Mouse (Mus musculus) frontal cortex, postnatal 10 days (tissue): ENCODE data around the gene Trex1.

Source experiments
- DNase-seq, 2 experiments: peaks; one replicate each; pipeline ENCODE4 v3.0.0; 2022; ENCODE audit warnings: low spot score in 2 of 2, mixed read lengths in 1 of 2

Gene Trex1

GRCm38 (mm10) chr9:109087987-109088386 lies 28.5 kb upstream of the Trex1 start:
- no peak for DNase-seq

- no peak for DNase-seq
Measured at GRCm38 (mm10) chr9:109084922-109085321, 25.4 kb upstream of the Trex1 start.

GRCm38 (mm10) chr9:109082124-109082800 lies 22.7 kb upstream of the Trex1 start, which contains the start of the genes Ccdc51 and Tma7:
Ccdc51 (plus strand) TSS chr9:109082493.
Tma7 (minus strand) TSS chr9:109082587.
- peak; percentile 86 to 89 for DNase-seq

GRCm38 (mm10) chr9:109081749-109082123 lies 22.2 kb upstream of the Trex1 start:
- DNase-seq = no peak

DNA sequence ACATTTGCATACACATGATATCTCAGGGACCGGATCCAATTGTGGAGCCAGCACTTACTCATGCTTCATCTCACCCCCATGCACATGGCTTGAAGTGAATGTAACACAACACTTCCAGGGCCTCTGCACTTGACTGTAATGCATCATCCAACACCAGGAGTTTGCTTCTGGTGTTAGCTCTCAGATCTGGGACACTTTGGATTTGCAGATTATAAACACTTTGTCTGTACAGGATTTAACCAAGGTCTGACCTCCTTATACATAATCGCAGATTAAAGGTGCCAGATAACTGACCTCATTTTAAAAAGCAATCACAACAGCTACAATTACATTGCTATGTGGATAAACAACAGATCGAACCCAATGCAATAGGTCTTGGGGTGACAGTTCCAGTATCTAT lies 21.0 kb upstream of the Trex1 start:
- no peak for DNase-seq

- DNase-seq = peak; percentile 87 to 95
Measured at GRCm38 (mm10) chr9:109073661-109074573, 14.4 kb upstream of the Trex1 start, which contains the start of gene Atrip. Atrip (minus strand) TSS chr9:109074124.

DNA sequence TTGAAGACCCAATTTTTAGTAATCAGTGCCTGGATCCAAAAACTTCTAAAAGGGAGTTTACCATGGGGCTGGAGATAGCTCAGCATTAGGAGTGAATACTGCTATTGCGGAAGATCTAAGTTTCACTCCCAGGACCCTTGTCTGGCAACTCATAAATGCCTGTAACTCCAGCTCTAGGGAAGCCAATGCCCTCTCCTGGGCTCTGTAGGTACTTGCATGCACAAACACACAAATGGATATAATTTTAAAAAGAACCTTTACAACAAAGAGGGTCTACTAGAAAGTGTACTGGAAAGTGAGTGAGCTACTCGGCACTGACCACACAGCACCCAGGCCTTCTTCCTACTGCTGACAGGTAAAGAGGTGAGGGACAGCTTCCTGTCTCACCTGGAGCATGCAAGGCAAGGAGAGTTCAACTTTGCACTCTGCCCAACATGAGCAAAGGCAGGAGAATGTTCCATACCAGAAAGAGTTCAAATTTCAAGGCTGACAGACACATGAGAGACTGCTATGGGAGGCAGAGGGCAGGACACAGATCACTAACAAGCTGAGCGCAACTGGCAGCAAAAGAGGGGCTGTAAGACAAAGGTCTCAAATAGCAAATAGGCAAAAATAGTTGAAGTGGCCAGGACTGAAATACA lies 8.7 kb upstream of the Trex1 start:
- no peak for DNase-seq

DNA sequence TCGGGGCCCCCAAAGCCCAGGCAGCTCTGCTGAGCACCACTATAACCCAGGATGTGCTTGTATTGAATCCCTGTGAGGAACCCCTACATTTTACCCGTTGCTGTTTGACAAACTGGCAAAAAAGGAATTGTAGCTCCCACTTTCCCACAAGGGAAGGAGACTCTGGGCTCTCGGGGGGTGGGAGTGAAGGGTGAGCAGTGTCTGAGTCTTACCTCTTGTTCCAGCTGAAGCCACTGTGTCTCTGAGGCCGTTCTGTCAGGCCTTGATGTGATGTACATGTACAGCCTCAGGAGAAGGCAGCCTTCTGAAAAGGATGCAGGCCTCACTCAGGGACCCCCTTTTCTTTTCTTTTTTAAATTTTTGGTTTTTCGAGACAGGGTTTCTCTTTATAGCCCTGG lies 1.4 kb upstream of the Trex1 start:
- DNase-seq = no peak

DNA sequence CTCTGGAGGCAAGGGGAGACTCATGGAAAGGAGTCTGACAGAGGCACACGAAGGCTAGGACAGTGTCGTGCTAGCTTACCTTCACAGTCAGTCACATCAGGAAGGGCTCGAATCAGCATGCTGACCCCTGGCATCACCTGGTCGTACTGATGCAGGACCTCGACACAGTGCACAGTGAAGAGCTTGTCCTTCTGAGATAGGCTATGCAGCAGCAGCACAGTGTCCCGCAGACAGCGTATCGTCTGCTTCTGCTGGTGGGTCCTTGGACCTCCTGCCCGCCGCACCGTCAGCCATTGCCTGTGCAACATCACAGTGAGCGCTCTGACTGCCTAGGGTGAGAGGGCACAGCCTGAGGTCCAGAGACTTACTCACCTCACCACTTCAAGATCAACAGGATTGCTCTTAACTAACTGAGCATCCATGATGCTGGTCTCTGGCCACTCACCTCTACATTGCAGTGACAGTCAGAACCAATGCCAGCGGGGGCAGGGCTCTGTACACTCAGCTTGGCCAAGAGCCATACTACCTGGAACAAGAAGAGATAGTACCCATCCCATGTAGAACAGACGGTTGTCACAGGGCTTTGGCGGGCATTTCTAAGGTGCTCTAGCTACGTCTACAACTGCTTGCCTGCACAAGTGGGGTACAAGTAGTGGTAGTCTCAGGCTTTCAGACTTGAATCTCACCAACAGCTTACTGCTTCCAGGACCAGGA lies 807 bp upstream of the Trex1 start:
- DNase-seq = no peak

GRCm38 (mm10) chr9:109058006-109058765 lies 1.3 kb downstream of the Trex1 start:
- no peak for DNase-seq

GRCm38 (mm10) chr9:109057543-109057942 lies 2.0 kb downstream of the Trex1 start:
- no peak for DNase-seq

DNA sequence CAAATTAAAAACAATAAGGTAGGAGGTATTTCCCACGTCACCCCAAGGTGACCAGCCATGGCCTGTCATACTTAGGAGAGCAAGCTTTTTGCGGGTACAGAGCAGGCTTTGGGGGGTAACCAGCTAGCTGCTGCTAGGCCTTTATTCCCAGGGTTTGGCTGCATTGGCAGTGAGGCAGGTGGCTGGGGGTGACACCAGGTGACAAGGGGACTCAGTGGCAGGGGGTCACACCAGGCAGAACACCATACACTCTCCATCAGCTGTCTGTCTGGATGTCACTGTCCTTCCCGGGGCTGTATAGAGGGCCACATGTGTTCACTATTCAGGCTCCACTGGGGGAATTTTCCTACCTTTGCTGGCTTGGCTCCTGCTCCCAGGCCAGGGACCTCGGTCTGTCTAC lies 2.6 kb downstream of the Trex1 start:
- DNase-seq = no peak

- DNase-seq = no peak
Measured at GRCm38 (mm10) chr9:109056081-109056690, 3.3 kb downstream of the Trex1 start.

GRCm38 (mm10) chr9:109055271-109056030 lies 4.1 kb downstream of the Trex1 start:
- DNase-seq = no peak

- DNase-seq = peak; percentile 64 to 65
Measured at GRCm38 (mm10) chr9:109054712-109055111, 4.8 kb downstream of the Trex1 start.

- DNase-seq = peak in 1 of 2 experiments; percentile 3
Measured at GRCm38 (mm10) chr9:109053851-109054250, 5.7 kb downstream of the Trex1 start.

GRCm38 (mm10) chr9:109053366-109053765 lies 6.2 kb downstream of the Trex1 start:
- DNase-seq = peak in 1 of 2 experiments; percentile 2

GRCm38 (mm10) chr9:109052490-109053260 lies 6.9 kb downstream of the Trex1 start:
- peak in 1 of 2 experiments; percentile 4 for DNase-seq
